Mouse (Mus musculus): ENCODE data around the gene Asb8. TPM values are rescaled to one million over a fixed set of nuclear protein-coding genes. Genes with fewer than 3 reads are reported as not detected.

Asb8 gene
- total RNA-seq (2023) = 18.6 TPM

DNA sequence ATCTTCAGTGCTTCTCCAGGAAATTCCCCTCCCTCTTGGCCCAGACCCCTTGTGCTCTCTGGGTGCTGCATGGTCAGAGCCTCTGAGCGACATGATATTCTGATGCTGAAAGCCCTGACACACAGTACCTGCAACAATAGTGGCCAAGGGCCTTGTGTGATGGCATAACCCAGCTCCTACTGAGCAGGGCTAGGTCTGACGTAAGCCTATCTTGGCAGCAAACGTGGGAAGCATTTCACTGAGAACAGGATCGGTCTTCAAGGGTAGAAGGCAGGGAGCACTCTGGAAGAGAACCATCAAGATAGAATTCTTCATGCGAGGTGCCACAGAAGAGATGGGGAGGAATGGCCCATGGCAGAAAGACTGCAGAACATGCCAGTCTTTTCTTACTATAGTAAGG lies at the start of gene Asb8:
Gene Asb8, minus strand, starts transcription at position 101 of the 400 bp plus-strand sequence.

DNA sequence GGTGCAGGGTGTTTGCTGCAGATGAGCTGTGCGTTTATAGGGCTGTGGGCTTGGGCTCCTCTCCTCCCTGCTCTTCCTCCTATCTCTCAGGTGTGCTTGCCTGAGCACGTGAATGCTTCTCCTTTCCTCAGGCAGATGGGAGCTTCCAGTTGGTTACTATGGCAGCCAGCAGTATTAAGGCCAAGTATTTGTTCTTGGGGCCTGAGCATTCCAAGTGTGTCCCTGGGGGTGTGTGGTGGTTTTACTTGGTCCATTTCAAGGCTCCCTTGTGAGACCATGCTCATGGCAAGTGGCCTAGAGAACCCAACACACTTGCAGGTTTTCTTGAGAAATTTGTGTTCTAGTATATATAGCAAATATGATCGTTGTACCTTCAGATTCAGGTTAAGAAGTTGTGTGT lies 30.0 kb upstream of the Asb8 start, which contains the start of gene Olfr288:
Gene Olfr288, minus strand, starts transcription at position 101 of the 400 bp plus-strand sequence.

GRCm38 (mm10) chr15:98166963-98167644 lies 1.7 kb upstream of the Asb8 start, which contains the start of gene Ccdc184:
Gene Ccdc184 (plus strand): TSS chr15:98167158.

GRCm38 (mm10) chr15:98093121-98094011 lies 72.1 kb downstream of the Asb8 start, which contains the start of gene Senp1:
Gene Senp1 (minus strand): TSS chr15:98093744.

DNA sequence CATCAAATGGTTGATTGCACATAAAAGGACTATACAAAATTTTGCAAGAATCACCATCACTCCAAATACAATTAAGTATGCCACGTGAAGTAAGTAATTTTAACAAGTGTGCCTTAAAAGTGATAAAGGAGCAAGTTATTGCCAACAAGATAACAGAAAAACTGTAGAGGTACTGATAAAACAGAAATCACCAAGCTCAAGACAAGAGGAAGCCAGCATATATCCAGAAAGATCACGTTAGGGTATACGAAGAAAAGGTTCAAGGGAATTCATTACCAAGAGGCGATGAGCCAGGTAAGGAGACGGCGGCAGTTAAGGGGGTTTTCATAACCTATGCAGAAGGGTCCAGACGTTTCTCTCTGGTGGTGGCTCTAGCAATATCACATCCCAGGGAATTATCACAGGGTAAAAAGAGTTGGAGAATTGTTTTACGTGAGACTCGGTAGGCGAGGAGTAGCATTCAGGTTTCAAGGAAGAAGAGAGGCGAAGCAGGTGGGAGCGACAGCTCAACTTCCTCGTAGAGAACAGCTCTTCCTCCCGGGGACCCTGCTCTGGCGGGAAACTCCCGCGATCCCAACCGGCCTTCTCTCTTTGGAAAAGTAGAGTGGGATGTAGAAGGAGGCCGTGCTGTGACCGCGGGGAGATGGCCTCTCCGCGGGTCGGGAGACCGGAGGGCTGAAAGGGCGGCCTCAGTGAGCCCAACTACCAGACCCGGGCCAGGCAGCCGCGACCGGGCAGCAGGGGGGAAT lies 72.9 kb downstream of the Asb8 start, which contains the start of gene Pfkm:
Gene Pfkm, plus strand, starts transcription at position 218 of the 749 bp plus-strand sequence.

Other genes with a start within 250 kb of the Asb8 start
- gene Tmem106c, start 201.4 kb downstream of the Asb8 start, total RNA-seq (2023) = 14.1 TPM
- 0.24 TPM for gene Col2a1, start 160.9 kb downstream of the Asb8 start, total RNA-seq (2023)
- 9.5 TPM for gene Pfkm, start 73.0 kb downstream of the Asb8 start, total RNA-seq (2023)
- gene Senp1, start 71.9 kb downstream of the Asb8 start, total RNA-seq (2023) = 50.0 TPM
- not detected for gene Ccdc184, start 1.5 kb upstream of the Asb8 start, total RNA-seq (2023)
- gene Olfr288, start 29.9 kb upstream of the Asb8 start, total RNA-seq (2023) = not detected
- not detected for gene Gm44579, start 55.4 kb upstream of the Asb8 start, total RNA-seq (2023)
- not detected for gene Olfr287, start 55.4 kb upstream of the Asb8 start, total RNA-seq (2023)
- gene Olfr286, start 68.8 kb upstream of the Asb8 start, total RNA-seq (2023) = not detected
- not detected for gene H1fnt, start 91.7 kb upstream of the Asb8 start, total RNA-seq (2023)
- gene Zfp641, start 130.5 kb upstream of the Asb8 start, total RNA-seq (2023) = not detected
- not detected for gene Olfr285, start 151.7 kb upstream of the Asb8 start, total RNA-seq (2023)
- gene Olfr284, start 175.4 kb upstream of the Asb8 start, total RNA-seq (2023) = not detected
- not detected for gene Olfr283, start 215.3 kb upstream of the Asb8 start, total RNA-seq (2023)